Mouse (Mus musculus): ENCODE results near the gene Tfrc.

The Tfrc gene

DNA sequence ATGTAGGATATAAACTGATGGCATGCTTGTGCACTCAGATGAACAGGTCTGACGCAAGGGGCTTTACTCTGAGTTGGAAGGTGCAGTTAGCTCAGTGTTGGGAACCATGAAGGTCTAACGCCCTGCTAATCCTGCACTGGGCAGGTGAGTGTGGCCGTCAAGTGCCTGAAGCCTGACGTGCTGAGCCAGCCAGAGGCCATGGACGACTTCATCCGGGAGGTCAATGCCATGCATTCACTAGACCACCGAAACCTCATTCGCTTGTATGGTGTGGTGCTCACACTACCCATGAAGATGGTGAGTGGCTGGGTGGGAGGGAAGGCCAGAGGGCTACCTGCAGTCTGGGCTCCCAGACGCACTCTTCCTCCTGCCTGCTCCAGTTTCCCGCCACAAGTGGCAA is 60.5 kb downstream of the Tfrc start:
- no peak for DNase-seq (ENCODE audit: low read depth)

DNA sequence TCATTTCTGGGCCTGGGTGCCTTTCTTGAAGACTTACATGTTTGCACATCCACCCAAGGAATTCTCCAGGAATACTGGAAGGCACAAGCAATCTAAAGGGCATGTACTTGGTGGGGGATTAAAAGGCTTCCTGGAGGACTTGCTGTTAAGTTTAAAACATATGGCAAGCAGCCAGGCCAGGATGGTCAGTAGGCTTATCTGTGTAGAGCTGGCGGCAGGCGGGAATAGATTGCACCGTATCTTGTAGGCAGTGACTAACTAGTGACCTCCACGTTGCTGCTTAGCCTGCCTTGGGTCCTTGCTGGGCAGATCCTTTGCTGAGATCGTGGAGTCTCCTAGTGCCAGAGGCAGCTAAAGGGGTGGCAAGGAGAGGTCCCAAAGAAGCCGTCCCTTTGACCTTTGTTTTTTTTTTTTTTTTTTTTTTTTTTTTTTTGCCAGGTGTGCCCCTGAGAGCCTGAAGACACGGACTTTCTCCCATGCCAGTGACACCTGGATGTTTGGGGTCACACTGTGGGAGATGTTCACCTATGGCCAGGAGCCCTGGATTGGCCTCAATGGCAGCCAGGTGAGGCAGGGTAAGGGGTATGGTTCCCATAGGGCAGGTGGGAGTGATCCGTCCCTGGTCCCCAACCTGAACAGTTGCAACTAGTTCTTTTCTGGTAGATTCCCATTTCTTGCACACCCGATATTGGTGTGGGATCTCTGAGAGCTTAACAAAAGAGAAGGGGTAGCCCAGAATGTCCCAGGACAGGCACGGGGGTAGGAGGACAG is 61.8 kb downstream of the Tfrc start:
- no peak for DNase-seq (ENCODE audit: low read depth)

- DNase-seq (ENCODE audit: low read depth) = no peak
Measured at GRCm38 (mm10) chr16:32671206-32671887, 62.6 kb downstream of the Tfrc start.

DNA sequence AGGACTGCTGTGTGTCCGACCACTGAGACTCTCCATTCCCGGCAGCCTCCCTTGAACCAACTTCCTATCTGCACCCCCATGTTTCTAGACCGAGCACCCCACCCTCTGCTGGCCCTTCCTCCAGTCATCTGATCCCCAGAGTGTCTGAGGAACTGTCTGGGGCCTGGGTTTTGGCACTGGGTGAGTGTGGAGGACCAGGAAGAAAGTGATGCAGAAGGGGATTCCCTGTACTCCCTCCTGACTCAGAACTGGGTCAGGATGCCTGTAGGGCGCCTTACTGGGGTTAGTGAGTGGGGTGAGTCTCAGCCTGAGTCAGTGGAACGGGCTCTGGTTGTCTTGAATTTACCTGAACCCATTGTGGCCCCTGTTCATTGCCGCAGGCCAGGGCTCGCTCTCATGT is 63.5 kb downstream of the Tfrc start:
- no peak for DNase-seq (ENCODE audit: low read depth)

DNA sequence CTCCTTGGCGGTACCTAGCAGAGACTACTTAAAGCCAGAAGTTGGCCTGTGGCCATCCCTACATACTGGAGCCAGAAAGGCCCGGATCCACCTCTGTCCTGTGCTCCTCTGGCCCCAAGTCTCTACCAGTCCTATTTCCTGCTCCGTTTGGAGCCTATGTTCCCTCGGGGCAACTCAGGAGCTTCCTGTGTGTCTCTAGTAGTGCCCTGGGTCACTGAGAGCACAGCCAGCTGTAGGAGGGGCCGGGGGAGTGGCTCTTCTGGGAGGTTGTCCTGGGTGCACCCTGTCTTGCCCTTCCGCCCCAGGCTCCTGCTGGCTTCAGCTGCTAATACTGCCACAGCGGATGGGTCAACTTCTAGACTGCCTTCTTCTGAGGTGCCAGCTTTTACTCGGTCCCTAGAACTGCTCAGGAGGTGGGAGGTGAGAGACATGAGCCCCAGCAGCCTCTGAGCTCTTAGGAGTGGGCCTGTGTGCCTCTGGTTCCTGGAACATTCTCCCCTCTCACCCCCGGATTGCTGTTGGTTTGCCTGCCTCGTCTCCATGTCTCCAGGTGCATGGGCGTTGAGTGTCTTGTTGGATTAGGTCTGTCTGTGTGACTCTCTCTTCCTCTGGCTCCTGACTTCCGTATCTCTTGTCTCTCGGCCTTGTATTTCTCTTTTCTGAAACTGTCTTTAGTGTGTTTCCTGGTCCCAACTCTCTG is 64.3 kb downstream of the Tfrc start:
- no peak for DNase-seq (ENCODE audit: low read depth)

- DNase-seq (ENCODE audit: low read depth) = no peak
Measured at GRCm38 (mm10) chr16:32674121-32674740, 65.5 kb downstream of the Tfrc start.

GRCm38 (mm10) chr16:32677040-32677700 is 68.5 kb downstream of the Tfrc start:
- no peak for DNase-seq (ENCODE audit: low read depth)

DNA sequence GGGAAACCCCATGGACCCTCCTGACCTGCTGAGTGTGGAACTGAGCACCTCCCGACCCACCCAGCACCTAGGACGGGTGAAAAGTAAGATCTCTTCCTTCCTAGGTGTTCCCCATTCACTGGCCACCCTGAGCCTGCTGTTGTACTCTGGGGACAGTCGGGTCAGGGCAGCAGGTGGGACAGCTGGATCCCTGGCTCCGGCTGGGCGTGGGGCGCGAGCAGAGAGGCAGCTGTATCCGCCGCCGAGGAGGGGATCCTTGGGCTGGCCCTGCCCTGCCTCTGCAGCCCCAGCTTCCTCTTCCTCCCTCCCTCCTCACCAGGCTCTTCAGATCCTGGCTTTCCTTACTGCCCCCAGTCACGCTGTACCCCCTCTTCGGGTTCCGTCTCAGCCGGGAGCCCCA is 69.2 kb downstream of the Tfrc start:
- no peak for DNase-seq (ENCODE audit: low read depth)

GRCm38 (mm10) chr16:32678812-32679211 is 70.1 kb downstream of the Tfrc start:
- DNase-seq (ENCODE audit: low read depth) = no peak

DNA sequence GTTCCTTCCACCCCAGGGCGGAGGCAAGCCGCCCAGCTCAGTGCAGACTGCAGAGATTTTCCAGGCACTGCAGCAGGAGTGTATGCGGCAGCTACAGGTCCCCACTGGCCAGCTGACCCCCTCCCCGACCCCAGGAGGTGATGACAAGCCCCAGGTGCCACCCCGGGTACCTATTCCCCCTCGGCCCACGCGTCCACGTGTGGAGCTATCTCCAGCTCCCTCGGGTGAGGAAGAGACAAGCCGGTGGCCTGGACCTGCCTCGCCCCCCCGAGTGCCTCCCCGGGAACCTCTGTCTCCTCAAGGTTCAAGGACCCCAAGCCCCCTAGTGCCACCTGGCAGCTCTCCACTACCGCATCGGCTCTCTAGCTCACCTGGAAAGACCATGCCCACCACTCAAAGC is 71.3 kb downstream of the Tfrc start:
- no peak for DNase-seq (ENCODE audit: low read depth)

- no peak for DNase-seq (ENCODE audit: low read depth)
Measured at GRCm38 (mm10) chr16:32680806-32681205, 72.1 kb downstream of the Tfrc start.

GRCm38 (mm10) chr16:32682194-32682593 is 73.5 kb downstream of the Tfrc start:
- peak; percentile 80 for DNase-seq (ENCODE audit: low read depth)

All from c-Kit-positive CD71-negative TER-119-negative erythroid progenitor cells, embryonic 14.5 days (primary cell).